Mouse (Mus musculus): Measurements from ENCODE around the gene Serpina3k. TPM values are rescaled to one million over a fixed set of nuclear protein-coding genes. Genes with fewer than 3 reads are reported as not detected.

Serpina3k gene
- polyA plus RNA-seq, 1 experiment from 2014 or later = not detected

Other genes with a start within 250 kb of the Serpina3k start
- not detected in 2 replicates for gene Serpina5, start 237.4 kb upstream of the Serpina3k start, polyA plus RNA-seq (2015; fragmentation: Nextera tagmentation; extraction: Ambion mirVana)
- gene Serpina3a, start 225.8 kb upstream of the Serpina3k start, polyA plus RNA-seq (2015; fragmentation: Nextera tagmentation; extraction: Ambion mirVana) = not detected in 2 replicates
- gene Serpina3b, start 210.5 kb upstream of the Serpina3k start, polyA plus RNA-seq (2015; fragmentation: Nextera tagmentation; extraction: Ambion mirVana) = not detected in 2 replicates
- gene Serpina3c, start 184.6 kb upstream of the Serpina3k start, polyA plus RNA-seq (2015; fragmentation: Nextera tagmentation; extraction: Ambion mirVana) = not detected in 2 replicates
- not detected in 2 replicates for gene Serpina3f, start 123.9 kb upstream of the Serpina3k start, polyA plus RNA-seq (2015; fragmentation: Nextera tagmentation; extraction: Ambion mirVana)
- gene Serpina3g, start 102.2 kb upstream of the Serpina3k start, polyA plus RNA-seq (2015; fragmentation: Nextera tagmentation; extraction: Ambion mirVana) = 0.72 and 1.2 TPM in 2 replicates
- gene Serpina3i, start 75.4 kb upstream of the Serpina3k start, polyA plus RNA-seq (2015; fragmentation: Nextera tagmentation; extraction: Ambion mirVana) = 0.59 and 0.70 TPM in 2 replicates
- not detected in 2 replicates for gene Serpina3j, start 23.9 kb upstream of the Serpina3k start, polyA plus RNA-seq (2015; fragmentation: Nextera tagmentation; extraction: Ambion mirVana)
- gene Serpina3m, start within 50 bp of the Serpina3k start, polyA plus RNA-seq (2015; fragmentation: Nextera tagmentation; extraction: Ambion mirVana) = not detected in 2 replicates
- gene Serpina3n, start 68.2 kb downstream of the Serpina3k start, polyA plus RNA-seq (2015; fragmentation: Nextera tagmentation; extraction: Ambion mirVana) = 0.19 and 0.36 TPM in 2 replicates
- 15.7 and 17.7 TPM in 2 replicates for gene Gsc, start 134.8 kb downstream of the Serpina3k start, polyA plus RNA-seq (2015; fragmentation: Nextera tagmentation; extraction: Ambion mirVana)

Measured in limb, embryonic 13.5 days (tissue).